Mouse (Mus musculus): ENCODE data around the gene H2-Aa. TPM values are rescaled to one million over a fixed set of nuclear protein-coding genes. Genes with fewer than 3 reads are reported as not detected.

The H2-Aa gene
- total and polyA plus RNA-seq, 3 experiments = not detected

- no peaks in the 10 kb centered on the region for H3K27me3 ChIP-seq (ENCODE audit: control insufficient read depth in 1 of 2, insufficient read depth in 2 of 2, low read length in 2 of 2)
- no peaks in the 10 kb centered on the region for H3K9me3 ChIP-seq (replicated peaks; ENCODE audit: insufficient read depth, low read length)
- H3K4me3 ChIP-seq (ENCODE audit: control insufficient read depth in 1 of 2, insufficient read depth in 1 of 2, low read depth in 2 of 2, low read length in 2 of 2) = no peak overlapping the region
- H3K27ac ChIP-seq (ENCODE audit: control insufficient read depth, low read depth, low read length) = no peak overlapping the region
- no peak for TF ChIP-seq NELFE (IDR thresholded peaks at IDR 0.05; ENCODE audit: low read depth, low read length)
- no peak for TF ChIP-seq MAX (IDR thresholded peaks at IDR 0.05; ENCODE audit: low read length)
- no peak for TF ChIP-seq ELF1 (IDR thresholded peaks at IDR 0.05; ENCODE audit: low read depth, low read length)
- no peak for TF ChIP-seq POLR2AphosphoS2 (IDR thresholded peaks at IDR 0.05; ENCODE audit: low read length)
- TF ChIP-seq MXI1 (IDR thresholded peaks at IDR 0.05; ENCODE audit: low read depth, low read length) = no peak
- no peak for TF ChIP-seq GABPA (IDR thresholded peaks at IDR 0.05; ENCODE audit: low read depth, low read length)
- no peak for TF ChIP-seq JUND (IDR thresholded peaks at IDR 0.05; ENCODE audit: low read depth, low read length)
- TF ChIP-seq MEF2A (IDR thresholded peaks at IDR 0.05; ENCODE audit: extremely low read depth, insufficient replicate concordance, low read depth, low read length, poor library complexity, severe bottlenecking) = no peak
- TF ChIP-seq ZNF384 (IDR thresholded peaks at IDR 0.05; ENCODE audit: low read depth, low read length) = no peak
- no peak for TF ChIP-seq GATA1 (IDR thresholded peaks at IDR 0.05; ENCODE audit: low read depth, low read length)
- H3K4me1 ChIP-seq (ENCODE audit: control insufficient read depth in 1 of 2, insufficient read depth in 2 of 2, low read length in 2 of 2) = no peaks in the 10 kb centered on the region
- H3K9ac ChIP-seq (ENCODE audit: control insufficient read depth, low read depth, low read length, poor library complexity, severe bottlenecking) = no peak overlapping the region
- H3K79me2 ChIP-seq (ENCODE audit: control insufficient read depth, insufficient read depth, low read length, poor library complexity) = no peaks in the 10 kb centered on the region
- DNase-seq (ENCODE audit: low read depth, low spot score) = no peak
- no peaks in the 10 kb centered on the region for H3K36me3 ChIP-seq (ENCODE audit: control insufficient read depth in 1 of 2, insufficient read depth in 2 of 2, low read length in 2 of 2)
Observed at GRCm38 (mm10) chr17:34270230-34270629, 17.4 kb downstream of the H2-Aa start.

- H3K9ac ChIP-seq (ENCODE audit: control insufficient read depth, low read depth, low read length, poor library complexity, severe bottlenecking) = no peak overlapping the region
- TF ChIP-seq UBTF (IDR thresholded peaks at IDR 0.05; ENCODE audit: borderline replicate concordance, insufficient read depth, low read depth, low read length) (no peak), NELFE (IDR thresholded peaks at IDR 0.05; ENCODE audit: low read depth, low read length) (no peak), SMC3 (IDR thresholded peaks at IDR 0.05; ENCODE audit: low read depth, low read length) (no peak), MYB (IDR thresholded peaks at IDR 0.05; ENCODE audit: low read depth, low read length) (no peak), CTCF (IDR thresholded peaks at IDR 0.05 in 2 of 3, conservative IDR thresholded peaks at IDR 0.05 in 1 of 3; ENCODE audit: control insufficient read depth in 1 of 3, insufficient read depth in 1 of 3, low read depth in 2 of 3, low read length in 3 of 3, poor library complexity in 1 of 3, severe bottlenecking in 1 of 3) (no peak), ELF1 (IDR thresholded peaks at IDR 0.05; ENCODE audit: low read depth, low read length) (no peak), SIN3A (IDR thresholded peaks at IDR 0.05; ENCODE audit: low read length) (no peak), BHLHE40 (IDR thresholded peaks at IDR 0.05; ENCODE audit: borderline replicate concordance, low read depth, low read length) (no peak), CHD2 (IDR thresholded peaks at IDR 0.05; ENCODE audit: low read length) (no peak), RCOR1 (IDR thresholded peaks at IDR 0.05; ENCODE audit: low read depth, low read length) (no peak), RAD21 (IDR thresholded peaks at IDR 0.05; ENCODE audit: low read depth, low read length) (no peak), MAFK (IDR thresholded peaks at IDR 0.05; ENCODE audit: borderline replicate concordance, low read depth, low read length) (no peak), ZKSCAN1 (IDR thresholded peaks at IDR 0.05; ENCODE audit: low read depth, low read length) (no peak), CHD1 (IDR thresholded peaks at IDR 0.05; ENCODE audit: low read depth, low read length) (no peak), HCFC1 (IDR thresholded peaks at IDR 0.05; ENCODE audit: low read depth, low read length) (no peak)
Observed at GRCm38 (mm10) chr17:34269817-34270216, 17.8 kb downstream of the H2-Aa start.

More at GRCm38 (mm10) chr17:34269817-34270216, 17.8 kb downstream of the H2-Aa start:
- H3K9me3 ChIP-seq (replicated peaks; ENCODE audit: insufficient read depth, low read length) = no peaks in the 10 kb centered on the region
- no peaks in the 10 kb centered on the region for H3K27me3 ChIP-seq (ENCODE audit: control insufficient read depth in 1 of 2, insufficient read depth in 2 of 2, low read length in 2 of 2)
- H3K4me1 ChIP-seq (ENCODE audit: control insufficient read depth in 1 of 2, insufficient read depth in 2 of 2, low read length in 2 of 2) = no peaks in the 10 kb centered on the region
- no peaks in the 10 kb centered on the region for H3K36me3 ChIP-seq (ENCODE audit: control insufficient read depth in 1 of 2, insufficient read depth in 2 of 2, low read length in 2 of 2)
- DNase-seq (ENCODE audit: low read depth, low spot score) = no peak
- no peak overlapping the region for H3K4me3 ChIP-seq (ENCODE audit: control insufficient read depth in 1 of 2, insufficient read depth in 1 of 2, low read depth in 2 of 2, low read length in 2 of 2)
- H3K79me2 ChIP-seq (ENCODE audit: control insufficient read depth, insufficient read depth, low read length, poor library complexity) = no peaks in the 10 kb centered on the region
- H3K27ac ChIP-seq (ENCODE audit: control insufficient read depth, low read depth, low read length) = no peak overlapping the region

Data from MEL (cell line).